ENCODE assay signal across 8 mouse cellular contexts in genomic region chrX:11090432-11090831, GRCm38 (mm10).
DNase-seq lines count a peak whose midpoint lies in the region; ATAC-seq and TF ChIP-seq lines count a peak whose summit lies in the region.
"Had no signal": no experiment of that assay in that cellular context is flagged by ENCODE, and none has a peak within 500 bp of the region (broad histone marks: within the 10 kb centered on the region; RNA-seq: fewer than 3 reads in every experiment).

No protein-coding gene starts in this region.

- no peaks in the 10 kb centered on the region for H3K36me3 ChIP-seq in midbrain, embryonic 11.5 days (ENCODE audit: control insufficient read depth, insufficient read depth, low read length)
- H3K36me3 ChIP-seq in midbrain, embryonic 15.5 days (replicated peaks): no peaks in the 10 kb centered on the region
- no peaks in the 10 kb centered on the region for H3K36me3 ChIP-seq in hindbrain, embryonic 13.5 days
- no peaks in the 10 kb centered on the region for H3K36me3 ChIP-seq in small intestine, adult 2 months (ENCODE audit: control insufficient read depth, insufficient read depth, low read length)
- H3K36me3 ChIP-seq: embryonic facial prominence, embryonic 15.5 days had no signal

- no peak overlapping the region for H3K27ac ChIP-seq in midbrain, embryonic 11.5 days (ENCODE audit: low read depth, low read length)
- no peak overlapping the region for H3K27ac ChIP-seq in midbrain, embryonic 15.5 days
- H3K27ac ChIP-seq in hindbrain, embryonic 13.5 days: no peak overlapping the region
- no peak overlapping the region for H3K27ac ChIP-seq in small intestine, adult 2 months (ENCODE audit: insufficient read depth, low read depth, low read length)
- H3K27ac ChIP-seq: embryonic facial prominence, embryonic 15.5 days had no signal

- TF ChIP-seq CTCF in small intestine, adult 2 months (IDR thresholded peaks at IDR 0.05; ENCODE audit: extremely low read depth, insufficient read length, insufficient replicate concordance, low read depth, low read length): peak; percentile 39; the same call in 1 of the 2 replicates

- H3K9me3 ChIP-seq in midbrain, embryonic 11.5 days (ENCODE audit: control insufficient read depth, low read length): no peaks in the 10 kb centered on the region
- no peaks in the 10 kb centered on the region for H3K9me3 ChIP-seq in midbrain, embryonic 15.5 days
- no peaks in the 10 kb centered on the region for H3K9me3 ChIP-seq in hindbrain, embryonic 13.5 days
- H3K9me3 ChIP-seq: embryonic facial prominence, embryonic 15.5 days had no signal

- no peak for TF ChIP-seq POLR2A in small intestine, adult 2 months (IDR thresholded peaks at IDR 0.05; ENCODE audit: low read depth, low read length)

- H3K4me2 ChIP-seq in midbrain, embryonic 11.5 days: no peak overlapping the region
- no peak overlapping the region for H3K4me2 ChIP-seq in midbrain, embryonic 15.5 days
- H3K4me2 ChIP-seq in hindbrain, embryonic 13.5 days: no peak overlapping the region
- H3K4me2 ChIP-seq: embryonic facial prominence, embryonic 15.5 days had no signal

- peak; percentile 62; the same call in 1 of the 2 replicates for ATAC-seq in midbrain, embryonic 11.5 days (ENCODE audit: low FRiP score)
- ATAC-seq in midbrain, embryonic 15.5 days (replicated peaks): no peak
- ATAC-seq in hindbrain, embryonic 13.5 days (ENCODE audit: low FRiP score): 0 out of 2 replicates have a peak, but pooled peaks have one; percentile 21

- H3K4me3 ChIP-seq in midbrain, embryonic 11.5 days (ENCODE audit: low read depth, low read length): no peak overlapping the region
- no peak overlapping the region for H3K4me3 ChIP-seq in midbrain, embryonic 15.5 days
- no peak overlapping the region for H3K4me3 ChIP-seq in hindbrain, embryonic 13.5 days
- H3K4me3 ChIP-seq in small intestine, adult 2 months (ENCODE audit: low read depth, low read length): no peak overlapping the region
- H3K4me3 ChIP-seq: embryonic facial prominence, embryonic 15.5 days had no signal

- H3K4me1 ChIP-seq in midbrain, embryonic 11.5 days (ENCODE audit: control insufficient read depth, insufficient read depth, low read length): no peaks in the 10 kb centered on the region
- 0 out of 2 replicates have a peak, but pooled peaks cover 2% of the 10 kb centered on the region for H3K4me1 ChIP-seq in midbrain, embryonic 15.5 days
- peaks cover 10% of the 10 kb centered on the region; the same call in 1 of the 2 replicates for H3K4me1 ChIP-seq in hindbrain, embryonic 13.5 days (replicated peaks)
- H3K4me1 ChIP-seq in small intestine, adult 2 months (ENCODE audit: control insufficient read depth, insufficient read depth, insufficient read length, low read length): peaks cover 8% of the 10 kb centered on the region
- H3K4me1 ChIP-seq: embryonic facial prominence, embryonic 15.5 days had no signal

- no peaks in the 10 kb centered on the region for H3K27me3 ChIP-seq in midbrain, embryonic 11.5 days (ENCODE audit: control insufficient read depth, insufficient read depth, low read length)
- H3K27me3 ChIP-seq in midbrain, embryonic 15.5 days (replicated peaks): no peaks in the 10 kb centered on the region
- no peaks in the 10 kb centered on the region for H3K27me3 ChIP-seq in hindbrain, embryonic 13.5 days
- no peaks in the 10 kb centered on the region for H3K27me3 ChIP-seq in small intestine, adult 2 months (ENCODE audit: control insufficient read depth, insufficient read depth, low read length)
- H3K27me3 ChIP-seq: embryonic facial prominence, embryonic 15.5 days had no signal

- no peak overlapping the region for H3K9ac ChIP-seq in midbrain, embryonic 11.5 days (ENCODE audit: low read length)
- H3K9ac ChIP-seq in midbrain, embryonic 15.5 days: no peak overlapping the region
- no peak overlapping the region for H3K9ac ChIP-seq in hindbrain, embryonic 13.5 days
- H3K9ac ChIP-seq: embryonic facial prominence, embryonic 15.5 days had no signal

- WGBS in midbrain, embryonic 11.5 days: 35% methylated on average over 7 of the region's 7 CpGs
- 25% methylated on average over 7 of the region's 7 CpGs for WGBS in midbrain, embryonic 15.5 days
- 24% methylated on average over 7 of the region's 7 CpGs for WGBS in hindbrain, embryonic 13.5 days
- 36% methylated on average over 7 of the region's 7 CpGs for WGBS in small intestine, adult 2 months

- peak; percentile 89 for DNase-seq in midbrain, embryonic 11.5 days (ENCODE audit: low spot score, missing footprints)
- peak; percentile 53 for DNase-seq in adrenal gland, postnatal 10 days
- DNase-seq in embryo, embryonic 11 days: peak; percentile 75
- DNase-seq in lung, adult 18-20 months: peak; percentile 48 to 49
